Mouse (Mus musculus) regulatory T cell (primary cell): ENCODE results near the gene Paqr7.

Experiments used
- in situ Hi-C: fragments of 300-600 bp; cut with MboI, MseI; formaldehyde crosslinking; loops from one replicate; pipeline ENCODE4 v1.15.1; 2025; ENCODE audit warnings: high pct_unique_total_duplicates

Gene Paqr7

GRCm38 (mm10) chr4:134496595-134497210, at the start of gene Paqr7:
Paqr7 (plus strand) TSS chr4:134496697.
- in situ Hi-C loops: no loop called here

- in situ Hi-C loops: no loop called here
Observed at GRCm38 (mm10) chr4:134447966-134448365, 48.5 kb upstream of the Paqr7 start.

GRCm38 (mm10) chr4:134449595-134450391, 46.7 kb upstream of the Paqr7 start:
- in situ Hi-C loops: no loop called here

GRCm38 (mm10) chr4:134450392-134451195, 45.9 kb upstream of the Paqr7 start:
- in situ Hi-C loops: no loop called here

- in situ Hi-C loops: no loop called here
Observed at GRCm38 (mm10) chr4:134451484-134451883, 45.0 kb upstream of the Paqr7 start.

- in situ Hi-C loops: no loop called here
Observed at GRCm38 (mm10) chr4:134453619-134454400, 42.7 kb upstream of the Paqr7 start.

- in situ Hi-C loops: no loop called here
Observed at GRCm38 (mm10) chr4:134455310-134455709, 41.2 kb upstream of the Paqr7 start.

GRCm38 (mm10) chr4:134457130-134457825, 39.2 kb upstream of the Paqr7 start:
- in situ Hi-C loops: no loop called here

- in situ Hi-C loops: no loop called here
Observed at GRCm38 (mm10) chr4:134458856-134459255, 37.6 kb upstream of the Paqr7 start.

GRCm38 (mm10) chr4:134460277-134460676, 36.2 kb upstream of the Paqr7 start:
- in situ Hi-C loops: no loop called here

- in situ Hi-C loops: no loop called here
Observed at GRCm38 (mm10) chr4:134461252-134461651, 35.2 kb upstream of the Paqr7 start.

- in situ Hi-C loops: no loop called here
Observed at GRCm38 (mm10) chr4:134465789-134466188, 30.7 kb upstream of the Paqr7 start.

- in situ Hi-C loops: no loop called here
Observed at GRCm38 (mm10) chr4:134466381-134467262, 29.9 kb upstream of the Paqr7 start.

GRCm38 (mm10) chr4:134467435-134468214, 28.9 kb upstream of the Paqr7 start:
- in situ Hi-C loops: no loop called here

GRCm38 (mm10) chr4:134468215-134468575, 28.3 kb upstream of the Paqr7 start, which contains the start of gene Stmn1:
Stmn1 (plus strand) TSS chr4:134468320.
- in situ Hi-C loops: no loop called here

- in situ Hi-C loops: no loop called here
Observed at GRCm38 (mm10) chr4:134468578-134469266, 27.8 kb upstream of the Paqr7 start.

- in situ Hi-C loops: no loop called here
Observed at GRCm38 (mm10) chr4:134469341-134469796, 27.1 kb upstream of the Paqr7 start.

GRCm38 (mm10) chr4:134469985-134470384, 26.5 kb upstream of the Paqr7 start:
- in situ Hi-C loops: no loop called here
